Mouse (Mus musculus) forebrain, embryonic 11.5 days (tissue): ENCODE data around the gene Vrtn. TPM values are rescaled to one million over a fixed set of nuclear protein-coding genes. Genes with fewer than 3 reads are reported as not detected.

Source experiments
- ATAC-seq: fragments of 200-750 bp; cut with Nextera tagmentation; replicated peaks from 2 replicates; pipeline ENCODE4 v1.8.0; 2017; ENCODE audit warnings: moderate TSS enrichment; ENCODE audit not compliant: low FRiP score
- DNase-seq: peaks from one replicate; pipeline ENCODE4 v3.0.0-alpha.2; 2017; ENCODE audit warnings: low spot score
- H3K27ac ChIP-seq: fragments of 300-500 bp; sonication (generic); 2 replicates; pipeline ENCODE4 v1.5.1; 2014; ENCODE audit warnings: low read depth, low read length
- H3K27me3 ChIP-seq: fragments of 300-500 bp; sonication (generic); 2 replicates; pipeline ENCODE4 v1.6.1; 2014; ENCODE audit warnings: mild to moderate bottlenecking, low read length, mixed read lengths; ENCODE audit not compliant: control insufficient read depth, insufficient read depth
- H3K36me3 ChIP-seq: fragments of 300-500 bp; sonication (generic); 2 replicates; pipeline ENCODE4 v1.6.1; 2014; ENCODE audit warnings: mild to moderate bottlenecking, low read length, moderate library complexity, mixed read lengths; ENCODE audit not compliant: control insufficient read depth, insufficient read depth
- H3K4me1 ChIP-seq: fragments of 300-500 bp; sonication (generic); replicated peaks from 2 replicates; pipeline ENCODE4 v1.6.1; 2014; ENCODE audit warnings: low read length, mixed read lengths; ENCODE audit not compliant: control insufficient read depth, insufficient read depth
- H3K4me2 ChIP-seq: fragments of 300-500 bp; sonication (generic); 2 replicates; pipeline ENCODE4 v1.6.1; 2014; ENCODE audit warnings: low read depth, mild to moderate bottlenecking, low read length, moderate library complexity, mixed read lengths; ENCODE audit not compliant: severe bottlenecking
- H3K4me3 ChIP-seq: fragments of 300-500 bp; sonication (generic); 2 replicates; pipeline ENCODE4 v1.5.1; 2014; ENCODE audit warnings: low read depth, low read length
- H3K9ac ChIP-seq: fragments of 300-500 bp; sonication (generic); 2 replicates; pipeline ENCODE4 v1.6.1; 2014; ENCODE audit warnings: low read length
- H3K9me3 ChIP-seq: fragments of 300-500 bp; sonication (generic); 2 replicates; pipeline ENCODE4 v1.6.1; 2016; ENCODE audit warnings: low read length, mixed read lengths; ENCODE audit not compliant: control insufficient read depth
- WGBS: fragments of 180-500 bp; shearing (Covaris S2); extraction: QIAGEN DNeasy Blood & Tissue Kit; methylation state at CpG from one replicate; pipeline ENCODE4 v1.1.7; 2014; 5-methylcytosine and 5-hydroxymethylcytosine counted together
- polyA plus RNA-seq: library from polyadenylated mRNA; unstranded; fragments of >200 nt; fragmentation: Nextera tagmentation; extraction: Ambion mirVana; gene quantifications from 2 replicates; pipeline ENCODE4 v1.2.1, GENCODE M21; 2014

Vrtn gene
- not detected in 2 replicates for polyA plus RNA-seq

DNA sequence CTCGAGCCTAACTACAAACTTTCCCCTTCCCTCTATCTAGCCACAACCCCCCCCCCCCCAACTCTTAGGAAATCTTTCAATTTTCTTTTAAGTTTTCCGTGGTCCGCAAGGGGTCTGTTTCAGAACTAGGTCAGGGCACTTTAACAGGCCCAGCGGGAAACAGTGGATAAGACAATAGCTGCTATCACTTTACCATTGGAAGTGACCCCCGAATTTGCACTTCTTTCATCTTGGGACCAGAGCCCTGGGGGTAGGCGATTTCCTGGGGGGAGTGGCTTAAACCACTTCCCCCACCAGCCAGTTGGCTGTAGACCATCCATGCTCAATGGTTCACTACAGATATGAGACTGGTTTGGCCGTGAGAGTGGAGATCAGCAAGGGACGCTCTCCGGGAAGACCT, at the start of gene Vrtn:
Vrtn (plus strand) TSS at position 366 of the 400 bp plus-strand sequence.
- Histone ChIP-seq H3K9me3 (no peaks in the 10 kb centered on the region), H3K4me3 (no peak within 1 kb of the TSS), H3K27me3 (peaks cover 37% of the 10 kb centered on the region), H3K4me1 (no peaks in the 10 kb centered on the region), H3K9ac (no peak within 1 kb of the TSS), H3K27ac (no peak within 1 kb of the TSS), H3K4me2 (no peak within 1 kb of the TSS), H3K36me3 (no peaks in the 10 kb centered on the region)
- no peak for ATAC-seq
- 4% methylated on average over 9 of the region's 9 CpGs for WGBS
- DNase-seq, result no peak

GRCm38 (mm10) chr12:84598324-84598723, 42.5 kb upstream of the Vrtn start:
- ATAC-seq, result no peak
- WGBS, result 22% methylated on average over 8 of the region's 8 CpGs

GRCm38 (mm10) chr12:84604001-84604400, 36.8 kb upstream of the Vrtn start:
- DNase-seq, result no peak
- Histone ChIP-seq H3K4me1 (no peaks in the 10 kb centered on the region), H3K27me3 (no peaks in the 10 kb centered on the region), H3K4me2 (no peak overlapping the region), H3K9ac (no peak overlapping the region), H3K36me3 (no peaks in the 10 kb centered on the region), H3K27ac (no peak overlapping the region), H3K9me3 (no peaks in the 10 kb centered on the region), H3K4me3 (no peak overlapping the region)
- no peak for ATAC-seq
- WGBS, result 87% methylated on average over 7 of the region's 7 CpGs

More at GRCm38 (mm10) chr12:84598324-84598723, 42.5 kb upstream of the Vrtn start:
- Histone ChIP-seq H3K4me1 (no peaks in the 10 kb centered on the region; the same call in 1 of the 2 replicates), H3K4me3 (no peak overlapping the region), H3K4me2 (no peak overlapping the region), H3K27ac (no peak overlapping the region), H3K27me3 (no peaks in the 10 kb centered on the region), H3K9me3 (no peaks in the 10 kb centered on the region), H3K9ac (no peak overlapping the region), H3K36me3 (no peaks in the 10 kb centered on the region)
- no peak for DNase-seq

DNA sequence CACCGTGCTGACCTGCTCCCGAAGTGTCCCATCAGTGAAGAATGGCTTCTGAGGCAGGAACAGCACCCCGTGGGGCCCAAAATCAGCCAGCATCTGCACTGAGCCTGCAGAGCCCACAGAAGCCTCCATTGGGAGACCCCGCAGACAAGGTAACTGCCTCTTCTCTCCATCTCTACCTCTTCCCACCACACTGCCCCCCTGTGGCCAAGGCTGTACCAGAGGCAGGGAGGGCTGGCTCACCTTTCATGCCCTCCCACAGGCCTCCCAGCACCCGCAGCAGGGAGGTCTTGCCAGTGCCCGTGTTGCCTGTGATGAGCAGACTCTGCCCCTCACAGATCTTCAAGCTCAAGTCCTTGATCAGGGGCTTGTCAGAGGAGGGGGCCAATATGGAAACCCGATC, 35.0 kb upstream of the Vrtn start:
- no peak overlapping the region for H3K9ac ChIP-seq
- ATAC-seq, result no peak
- no peaks in the 10 kb centered on the region for H3K27me3 ChIP-seq
- no peaks in the 10 kb centered on the region for H3K9me3 ChIP-seq
- no peaks in the 10 kb centered on the region for H3K36me3 ChIP-seq
- H3K27ac ChIP-seq, result no peak overlapping the region
- no peak overlapping the region for H3K4me3 ChIP-seq
- DNase-seq, result no peak
- H3K4me1 ChIP-seq, result no peaks in the 10 kb centered on the region
- H3K4me2 ChIP-seq, result no peak overlapping the region
- 75% methylated on average over 7 of the region's 7 CpGs for WGBS

- no peak overlapping the region for H3K4me2 ChIP-seq
- 91% methylated on average over 10 of the region's 10 CpGs for WGBS
Measured at GRCm38 (mm10) chr12:84611718-84612117, 29.1 kb upstream of the Vrtn start.

GRCm38 (mm10) chr12:84612518-84612917, 28.3 kb upstream of the Vrtn start:
- no peak for DNase-seq
- no peaks in the 10 kb centered on the region for H3K4me1 ChIP-seq
- no peaks in the 10 kb centered on the region for H3K27me3 ChIP-seq
- 73% methylated on average over 8 of the region's 8 CpGs for WGBS
- no peak overlapping the region for H3K4me2 ChIP-seq
- H3K4me3 ChIP-seq, result no peak overlapping the region
- no peak overlapping the region for H3K27ac ChIP-seq
- H3K36me3 ChIP-seq, result no peaks in the 10 kb centered on the region
- H3K9me3 ChIP-seq, result no peaks in the 10 kb centered on the region
- no peak overlapping the region for H3K9ac ChIP-seq
- ATAC-seq, result no peak

More at GRCm38 (mm10) chr12:84611718-84612117, 29.1 kb upstream of the Vrtn start:
- no peaks in the 10 kb centered on the region for H3K27me3 ChIP-seq
- no peaks in the 10 kb centered on the region for H3K4me1 ChIP-seq
- H3K9me3 ChIP-seq, result no peaks in the 10 kb centered on the region
- ATAC-seq, result no peak
- no peak overlapping the region for H3K9ac ChIP-seq
- DNase-seq, result no peak
- H3K4me3 ChIP-seq, result no peak overlapping the region
- no peaks in the 10 kb centered on the region for H3K36me3 ChIP-seq
- H3K27ac ChIP-seq, result no peak overlapping the region

DNA sequence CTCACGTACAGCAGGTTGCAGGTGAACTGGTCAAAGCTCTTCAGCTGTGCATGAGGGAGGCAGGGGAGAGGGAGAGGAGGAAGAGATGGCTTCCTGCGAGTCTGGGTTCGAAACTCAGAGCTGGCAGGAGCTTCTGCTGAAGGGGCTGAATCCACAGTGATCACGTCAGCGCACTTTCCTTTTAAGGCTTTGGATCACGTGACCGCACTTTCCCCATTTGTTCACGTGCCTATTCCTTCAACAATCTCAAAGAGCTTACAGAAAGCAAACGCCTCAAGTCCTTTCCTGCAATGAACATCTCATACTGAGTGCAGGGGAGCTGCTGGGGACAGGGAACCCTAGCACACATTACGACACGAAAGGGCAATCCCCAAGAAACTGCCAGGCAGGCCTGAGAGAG, 26.8 kb upstream of the Vrtn start:
- Histone ChIP-seq H3K27me3 (no peaks in the 10 kb centered on the region), H3K4me1 (no peaks in the 10 kb centered on the region), H3K9me3 (no peaks in the 10 kb centered on the region), H3K4me3 (no peak overlapping the region), H3K36me3 (no peaks in the 10 kb centered on the region), H3K9ac (no peak overlapping the region), H3K4me2 (no peak overlapping the region), H3K27ac (no peak overlapping the region)
- no peak for DNase-seq
- ATAC-seq, result no peak
- 87% methylated on average over 11 of the region's 11 CpGs for WGBS

GRCm38 (mm10) chr12:84614524-84614923, 26.3 kb upstream of the Vrtn start:
- ATAC-seq (no peak), DNase-seq (no peak)
- 87% methylated on average over 7 of the region's 7 CpGs for WGBS
- Histone ChIP-seq H3K36me3 (no peaks in the 10 kb centered on the region), H3K9ac (no peak overlapping the region), H3K9me3 (no peaks in the 10 kb centered on the region), H3K4me2 (no peak overlapping the region), H3K27ac (no peak overlapping the region), H3K4me3 (no peak overlapping the region), H3K27me3 (no peaks in the 10 kb centered on the region), H3K4me1 (no peaks in the 10 kb centered on the region)

DNA sequence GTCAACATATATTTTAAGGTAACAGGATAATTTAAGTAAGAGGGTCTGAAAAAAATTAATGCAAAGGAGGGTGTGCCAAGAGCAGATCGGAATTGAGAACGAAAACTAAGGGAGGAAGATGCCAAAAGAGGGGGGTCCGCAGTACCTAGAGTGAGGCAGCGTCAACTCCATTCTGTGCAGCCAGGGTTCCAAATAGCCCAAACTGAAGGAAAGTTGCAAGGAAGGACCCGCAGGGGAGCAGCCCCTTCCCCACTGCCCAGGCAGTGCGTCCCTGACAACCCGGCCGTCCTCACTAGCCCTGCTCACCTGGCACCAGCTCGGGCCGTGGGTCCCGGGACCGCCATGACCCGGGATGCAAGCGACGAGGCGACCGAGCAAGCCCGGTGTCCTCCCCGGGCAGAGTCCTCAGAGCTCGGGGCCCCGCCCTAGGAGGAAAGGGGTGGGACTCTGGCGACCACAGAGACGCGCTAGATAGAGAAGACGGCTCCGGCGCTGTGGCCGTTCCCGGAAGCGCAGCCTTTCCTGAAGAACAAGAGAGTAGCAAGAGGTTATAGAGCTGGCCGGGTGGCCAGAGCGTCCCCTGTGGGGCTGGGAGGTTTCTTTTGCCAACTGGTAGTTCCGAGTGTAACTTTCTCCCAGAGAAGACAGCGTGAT, 23.7 kb upstream of the Vrtn start, which contains the start of gene Abcd4:
Abcd4 (minus strand) TSS at position 437 of the 654 bp plus-strand sequence.
- H3K9ac ChIP-seq, result peak within 1 kb of the TSS; percentile 68
- peak within 1 kb of the TSS; percentile 63 for H3K4me2 ChIP-seq
- no peaks in the 10 kb centered on the region for H3K4me1 ChIP-seq
- H3K27ac ChIP-seq, result no peak within 1 kb of the TSS; the same call in 1 of the 2 replicates
- H3K9me3 ChIP-seq, result no peaks in the 10 kb centered on the region
- no peaks in the 10 kb centered on the region for H3K27me3 ChIP-seq
- H3K36me3 ChIP-seq, result no peaks in the 10 kb centered on the region
- H3K4me3 ChIP-seq, result peak within 1 kb of the TSS; percentile 51
- peak; percentile 94 for DNase-seq
- under 1% methylated on average over 34 of the region's 34 CpGs for WGBS
- peak; percentile 97 for ATAC-seq
